Mouse (Mus musculus) heart, embryonic 11.5 days (tissue): ENCODE results near the gene Naaladl2. TPM values are rescaled to one million over a fixed set of nuclear protein-coding genes. Genes with fewer than 3 reads are reported as not detected.

Experiments
- ATAC-seq: fragments of 200-750 bp; cut with Nextera tagmentation; replicated peaks from 2 replicates; pipeline ENCODE4 v1.8.0; 2017; ENCODE audit warnings: moderate library complexity; ENCODE audit not compliant: insufficient number of reproducible peaks, low FRiP score, low TSS enrichment
- H3K27ac ChIP-seq: fragments of 300-500 bp; sonication (generic); 2 replicates; pipeline ENCODE4 v1.5.1; 2014; ENCODE audit warnings: mild to moderate bottlenecking, low read depth, low read length
- H3K27me3 ChIP-seq: fragments of 300-500 bp; sonication (generic); 2 replicates; pipeline ENCODE4 v1.6.1; 2014; ENCODE audit warnings: mild to moderate bottlenecking, low read length, mixed read lengths; ENCODE audit not compliant: control insufficient read depth, insufficient read depth
- H3K36me3 ChIP-seq: fragments of 300-500 bp; sonication (generic); 2 replicates; pipeline ENCODE4 v1.6.1; 2014; ENCODE audit warnings: mild to moderate bottlenecking, low read length, moderate library complexity, mixed read lengths; ENCODE audit not compliant: control insufficient read depth, insufficient read depth
- H3K4me1 ChIP-seq: fragments of 300-500 bp; sonication (generic); 2 replicates; pipeline ENCODE4 v1.6.1; 2014; ENCODE audit warnings: low read length; ENCODE audit not compliant: control insufficient read depth, insufficient read depth
- H3K4me2 ChIP-seq: fragments of 300-500 bp; sonication (generic); 2 replicates; pipeline ENCODE4 v1.6.1; 2014; ENCODE audit warnings: mild to moderate bottlenecking, moderate library complexity
- H3K4me3 ChIP-seq: fragments of 300-500 bp; sonication (generic); 2 replicates; pipeline ENCODE4 v1.5.1; 2014; ENCODE audit warnings: low read depth, low read length
- H3K9ac ChIP-seq: fragments of 300-500 bp; sonication (generic); 2 replicates; pipeline ENCODE4 v1.6.1; 2014; ENCODE audit warnings: mild to moderate bottlenecking, low read depth, low read length, moderate library complexity
- H3K9me3 ChIP-seq: fragments of 300-500 bp; sonication (generic); replicated peaks from 2 replicates; pipeline ENCODE4 v1.6.1; 2016; ENCODE audit warnings: low read length; ENCODE audit not compliant: control insufficient read depth
- WGBS: fragments of 180-500 bp; shearing (Covaris S2); extraction: QIAGEN DNeasy Blood & Tissue Kit; methylation state at CpG from one replicate; pipeline ENCODE4 v1.1.7; 2014; ENCODE audit not compliant: insufficient replicate concordance; 5-methylcytosine and 5-hydroxymethylcytosine counted together
- polyA plus RNA-seq: library from polyadenylated mRNA; unstranded; fragments of >200 nt; fragmentation: Nextera tagmentation; extraction: Ambion mirVana; gene quantifications from 2 replicates; pipeline ENCODE4 v1.2.1, GENCODE M21; 2014

Gene Naaladl2
- polyA plus RNA-seq, 1 experiment from 2014 or later, result 3.6 TPM

GRCm38 (mm10) chr3:24705778-24706423 lies 438.2 kb downstream of the Naaladl2 start:
- H3K4me3 ChIP-seq, result no peak overlapping the region
- H3K27me3 ChIP-seq, result no peaks in the 10 kb centered on the region
- no peak overlapping the region for H3K9ac ChIP-seq
- no peaks in the 10 kb centered on the region for H3K9me3 ChIP-seq
- no peak for ATAC-seq
- H3K27ac ChIP-seq, result no peak overlapping the region
- WGBS, result 79% methylated on average over 4 of the region's 4 CpGs
- no peaks in the 10 kb centered on the region for H3K36me3 ChIP-seq
- no peaks in the 10 kb centered on the region for H3K4me1 ChIP-seq
- no peak overlapping the region for H3K4me2 ChIP-seq

GRCm38 (mm10) chr3:24690162-24690915 lies 453.7 kb downstream of the Naaladl2 start:
- Histone ChIP-seq H3K27me3 (no peaks in the 10 kb centered on the region), H3K9ac (no peak overlapping the region), H3K4me3 (no peak overlapping the region), H3K4me2 (no peak overlapping the region), H3K9me3 (no peaks in the 10 kb centered on the region), H3K36me3 (no peaks in the 10 kb centered on the region), H3K4me1 (no peaks in the 10 kb centered on the region), H3K27ac (no peak overlapping the region)
- WGBS, result 83% methylated on average over 2 of the region's 2 CpGs
- ATAC-seq, result no peak

GRCm38 (mm10) chr3:24670500-24670899 lies 473.6 kb downstream of the Naaladl2 start:
- 74% methylated on average over 3 of the region's 3 CpGs for WGBS
- no peaks in the 10 kb centered on the region for H3K9me3 ChIP-seq

GRCm38 (mm10) chr3:24668052-24668916 lies 475.8 kb downstream of the Naaladl2 start:
- 75% methylated on average over 3 of the region's 3 CpGs for WGBS

More at GRCm38 (mm10) chr3:24670500-24670899, 473.6 kb downstream of the Naaladl2 start:
- Histone ChIP-seq H3K4me3 (no peak overlapping the region), H3K27me3 (no peaks in the 10 kb centered on the region), H3K4me2 (no peak overlapping the region), H3K9ac (no peak overlapping the region), H3K4me1 (no peaks in the 10 kb centered on the region), H3K27ac (no peak overlapping the region), H3K36me3 (no peaks in the 10 kb centered on the region)
- ATAC-seq, result no peak

GRCm38 (mm10) chr3:24665408-24665807 lies 478.7 kb downstream of the Naaladl2 start:
- no peak overlapping the region for H3K9ac ChIP-seq
- no peaks in the 10 kb centered on the region for H3K4me1 ChIP-seq
- no peaks in the 10 kb centered on the region for H3K36me3 ChIP-seq
- no peak overlapping the region for H3K27ac ChIP-seq
- H3K27me3 ChIP-seq, result no peaks in the 10 kb centered on the region
- ATAC-seq, result no peak
- 65% methylated on average over 1 of the region's 1 CpGs for WGBS
- H3K9me3 ChIP-seq, result no peaks in the 10 kb centered on the region
- H3K4me3 ChIP-seq, result no peak overlapping the region
- H3K4me2 ChIP-seq, result no peak overlapping the region

More at GRCm38 (mm10) chr3:24668052-24668916, 475.8 kb downstream of the Naaladl2 start:
- Histone ChIP-seq H3K36me3 (no peaks in the 10 kb centered on the region), H3K4me1 (no peaks in the 10 kb centered on the region), H3K4me2 (no peak overlapping the region), H3K9me3 (no peaks in the 10 kb centered on the region), H3K4me3 (no peak overlapping the region), H3K27ac (no peak overlapping the region), H3K9ac (no peak overlapping the region), H3K27me3 (no peaks in the 10 kb centered on the region)
- no peak for ATAC-seq

GRCm38 (mm10) chr3:24663749-24664148 lies 480.3 kb downstream of the Naaladl2 start:
- Histone ChIP-seq H3K9ac (no peak overlapping the region), H3K4me2 (no peak overlapping the region), H3K9me3 (no peaks in the 10 kb centered on the region), H3K4me1 (no peaks in the 10 kb centered on the region), H3K27me3 (no peaks in the 10 kb centered on the region), H3K27ac (no peak overlapping the region), H3K4me3 (no peak overlapping the region), H3K36me3 (no peaks in the 10 kb centered on the region)
- ATAC-seq, result no peak

- Histone ChIP-seq H3K9ac (no peak overlapping the region), H3K4me1 (no peaks in the 10 kb centered on the region), H3K4me3 (no peak overlapping the region), H3K36me3 (no peaks in the 10 kb centered on the region), H3K4me2 (no peak overlapping the region), H3K9me3 (no peaks in the 10 kb centered on the region), H3K27me3 (no peaks in the 10 kb centered on the region), H3K27ac (no peak overlapping the region)
- no peak for ATAC-seq
- 60% methylated on average over 1 of the region's 1 CpGs for WGBS
These were observed 514.0 kb downstream of the Naaladl2 start for GRCm38 (mm10) chr3:24630032-24630431.

- ATAC-seq, result no peak
- Histone ChIP-seq H3K4me2 (no peak overlapping the region), H3K4me3 (no peak overlapping the region), H3K9ac (no peak overlapping the region), H3K27me3 (no peaks in the 10 kb centered on the region), H3K4me1 (no peaks in the 10 kb centered on the region), H3K9me3 (no peaks in the 10 kb centered on the region), H3K36me3 (no peaks in the 10 kb centered on the region), H3K27ac (no peak overlapping the region)
These were observed 538.6 kb downstream of the Naaladl2 start for GRCm38 (mm10) chr3:24605485-24605884.
